Mouse (Mus musculus): Measurements from ENCODE around the gene Adgrl3.

DNA sequence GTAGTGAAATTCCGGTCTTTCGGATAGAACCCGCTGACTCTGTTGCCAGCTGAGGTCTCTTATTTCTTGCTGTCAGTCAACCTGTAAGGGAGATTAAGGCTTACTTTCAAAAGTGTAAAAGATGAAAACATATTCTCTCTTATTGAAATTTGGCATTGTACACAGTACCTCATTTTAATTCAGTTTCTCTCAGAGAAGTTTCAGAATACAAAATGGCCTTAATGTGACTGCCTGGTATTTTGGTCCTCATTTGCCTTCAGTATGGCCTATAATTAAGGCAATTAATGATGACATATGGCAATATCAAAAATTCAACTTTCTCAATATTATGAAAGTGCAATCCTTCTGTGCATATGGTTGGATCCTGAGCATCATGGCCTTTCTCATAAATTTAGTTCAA, 455.5 kb downstream of the Adgrl3 start:
- TF ChIP-seq POLR2A (IDR thresholded peaks at IDR 0.05; ENCODE audit: insufficient read depth, low read length) (no peak), CTCF (IDR thresholded peaks at IDR 0.05; ENCODE audit: low read depth, low read length) (no peak)
